Mouse (Mus musculus) small intestine, adult 10 weeks (tissue): ENCODE results near the gene Atp1a3. TPM values are rescaled to one million over a fixed set of nuclear protein-coding genes. Genes with fewer than 3 reads are reported as not detected.

Source experiments
- polyA plus RNA-seq: library from polyadenylated mRNA; stranded (reverse); fragments of 350-450 nt; fragmentation: Illumina TruSeq; extraction: RNeasy Lipid Tissue Mini Kit (QIAGEN cat#74804); gene quantifications from one replicate; pipeline ENCODE4 v1.2.3, GENCODE M21; 2014; ENCODE audit warnings: low replicate concordance

Atp1a3 gene
- polyA plus RNA-seq: not detected

GRCm38 (mm10) chr7:25005421-25006065 lies at the start of gene Atp1a3:
TSS of gene Atp1a3 (minus strand) at chr7:25005958.

GRCm38 (mm10) chr7:24971972-24972893 lies 33.5 kb downstream of the Atp1a3 start, which contains the start of gene Rabac1:
TSS of gene Rabac1 (minus strand) at chr7:24972754.

GRCm38 (mm10) chr7:24944257-24944950 lies 61.4 kb downstream of the Atp1a3 start, which contains the start of gene Gm4881:
TSS of gene Gm4881 (minus strand) at chr7:24944494.

Other genes with a start within 250 kb of the Atp1a3 start
- not detected for gene Cd177, start 245.6 kb downstream of the Atp1a3 start, polyA plus RNA-seq
- 0.59 TPM for gene Ceacam10, start 228.8 kb downstream of the Atp1a3 start, polyA plus RNA-seq
- not detected for gene Gm9844, start 143.7 kb downstream of the Atp1a3 start, polyA plus RNA-seq
- gene Lypd4, start 136.0 kb downstream of the Atp1a3 start, polyA plus RNA-seq: not detected
- not detected for gene Dmrtc2, start 135.9 kb downstream of the Atp1a3 start, polyA plus RNA-seq
- gene Rps19, start 121.6 kb downstream of the Atp1a3 start, polyA plus RNA-seq: 2.7 TPM
- 0.30 TPM for gene Cd79a, start 108.6 kb downstream of the Atp1a3 start, polyA plus RNA-seq
- gene Arhgef1, start 103.0 kb downstream of the Atp1a3 start, polyA plus RNA-seq: 0.37 TPM
- gene Gm4881, start 61.5 kb downstream of the Atp1a3 start, polyA plus RNA-seq: not detected
- gene Rabac1, start 33.2 kb downstream of the Atp1a3 start, polyA plus RNA-seq: not detected
- not detected for gene Grik5, start 66.4 kb upstream of the Atp1a3 start, polyA plus RNA-seq
- gene Zfp574, start 66.6 kb upstream of the Atp1a3 start, polyA plus RNA-seq: 0.71 TPM
- 0.82 TPM for gene Pou2f2, start 173.8 kb upstream of the Atp1a3 start, polyA plus RNA-seq
- gene Dedd2, start 214.7 kb upstream of the Atp1a3 start, polyA plus RNA-seq: 0.56 TPM
- gene Zfp526, start 215.5 kb upstream of the Atp1a3 start, polyA plus RNA-seq: 0.56 TPM
- 7.5 TPM for gene Gsk3a, start 231.9 kb upstream of the Atp1a3 start, polyA plus RNA-seq
- 0.93 TPM for gene Erf, start 244.8 kb upstream of the Atp1a3 start, polyA plus RNA-seq